Mouse (Mus musculus): Measurements from ENCODE around the gene Nckap5. TPM values are rescaled to one million over a fixed set of nuclear protein-coding genes. Genes with fewer than 3 reads are reported as not detected.
"Not testable (repeated sequence)": the region's sequence is repeated elsewhere in the genome, so short reads cannot be mapped to it uniquely, and the experiment has no call there.

Gene Nckap5
- polyA plus RNA-seq, 1 experiment from 2014 or later = 28.3 TPM

- ATAC-seq (ENCODE audit: low FRiP score) = no peak
- Histone ChIP-seq H3K27me3 (no peaks in the 10 kb centered on the region), H3K4me2 (no peak overlapping the region), H3K36me3 (replicated peaks) (no peaks in the 10 kb centered on the region), H3K4me1 (peaks cover 4% of the 10 kb centered on the region; the same call in 1 of the 2 replicates), H3K4me3 (replicated peaks) (no peak overlapping the region), H3K9ac (no peak overlapping the region), H3K9me3 (no peaks in the 10 kb centered on the region), H3K27ac (no peak overlapping the region)
- 88% methylated on average over 6 of the region's 6 CpGs for WGBS
Measured at GRCm38 (mm10) chr1:126822246-126822645, 8.4 kb downstream of the Nckap5 start.

DNA sequence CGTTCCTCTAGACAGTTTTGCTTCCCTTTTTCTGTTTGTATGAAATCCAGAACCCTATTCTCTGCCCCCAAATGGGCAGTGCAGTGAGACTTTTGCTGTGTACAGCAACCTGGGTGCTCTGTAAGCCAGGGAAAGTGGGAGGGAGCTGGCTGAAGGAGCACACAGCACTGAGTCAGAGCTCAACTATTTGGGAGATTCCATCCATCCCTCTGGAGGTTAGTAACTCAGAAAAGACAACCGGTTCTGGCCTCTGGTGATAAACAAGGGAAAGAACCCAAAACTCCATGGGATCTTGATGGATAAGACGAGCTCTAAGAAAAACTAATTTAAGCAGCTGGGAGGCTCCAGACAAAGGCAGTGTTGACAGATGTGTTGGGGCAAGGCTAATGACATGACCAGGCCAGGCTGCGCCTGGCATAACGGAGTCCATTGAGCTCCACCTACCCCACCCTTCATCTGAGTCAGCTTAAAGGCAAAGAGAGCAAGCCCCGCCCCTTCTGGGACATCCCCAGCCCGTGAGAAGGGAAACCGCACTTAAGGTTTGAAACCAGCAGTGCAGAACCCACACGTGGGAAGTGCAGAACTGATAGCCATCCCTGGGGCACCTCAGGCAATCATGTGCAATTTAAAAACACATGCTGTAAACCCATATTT is 13.1 kb downstream of the Nckap5 start:
- no peaks in the 10 kb centered on the region for H3K9me3 ChIP-seq
- WGBS = 40% methylated on average over 9 of the region's 9 CpGs
- H3K4me3 ChIP-seq (replicated peaks) = no peak overlapping the region
- no peak overlapping the region for H3K9ac ChIP-seq
- H3K4me1 ChIP-seq = peaks cover 4% of the 10 kb centered on the region; the same call in 1 of the 2 replicates
- ATAC-seq (ENCODE audit: low FRiP score) = no peak
- no peak overlapping the region for H3K4me2 ChIP-seq
- peaks cover 3% of the 10 kb centered on the region; the same call in 1 of the 2 replicates for H3K36me3 ChIP-seq (replicated peaks)
- H3K27ac ChIP-seq = no peak overlapping the region
- no peaks in the 10 kb centered on the region for H3K27me3 ChIP-seq

- peak overlapping the region; percentile 53; the same call in 1 of the 2 replicates for H3K27ac ChIP-seq
- H3K4me3 ChIP-seq (replicated peaks) = no peak overlapping the region
- no peaks in the 10 kb centered on the region for H3K9me3 ChIP-seq
- ATAC-seq (ENCODE audit: low FRiP score) = no peak
- WGBS = 44% methylated on average over 3 of the region's 3 CpGs
- H3K4me1 ChIP-seq = peaks cover 8% of the 10 kb centered on the region
- no peak overlapping the region for H3K9ac ChIP-seq
- H3K4me2 ChIP-seq = no peak overlapping the region
- no peaks in the 10 kb centered on the region for H3K36me3 ChIP-seq (replicated peaks)
- no peaks in the 10 kb centered on the region for H3K27me3 ChIP-seq
Measured at GRCm38 (mm10) chr1:126806994-126807611, 23.5 kb downstream of the Nckap5 start.

GRCm38 (mm10) chr1:126806548-126806947 is 24.1 kb downstream of the Nckap5 start:
- Histone ChIP-seq H3K9ac (no peak overlapping the region), H3K27me3 (no peaks in the 10 kb centered on the region), H3K36me3 (replicated peaks) (no peaks in the 10 kb centered on the region), H3K4me3 (replicated peaks) (no peak overlapping the region), H3K4me2 (no peak overlapping the region), H3K4me1 (peaks cover 8% of the 10 kb centered on the region), H3K27ac (no peak overlapping the region), H3K9me3 (no peaks in the 10 kb centered on the region)
- 66% methylated on average over 7 of the region's 7 CpGs for WGBS
- no peak for ATAC-seq (ENCODE audit: low FRiP score)

DNA sequence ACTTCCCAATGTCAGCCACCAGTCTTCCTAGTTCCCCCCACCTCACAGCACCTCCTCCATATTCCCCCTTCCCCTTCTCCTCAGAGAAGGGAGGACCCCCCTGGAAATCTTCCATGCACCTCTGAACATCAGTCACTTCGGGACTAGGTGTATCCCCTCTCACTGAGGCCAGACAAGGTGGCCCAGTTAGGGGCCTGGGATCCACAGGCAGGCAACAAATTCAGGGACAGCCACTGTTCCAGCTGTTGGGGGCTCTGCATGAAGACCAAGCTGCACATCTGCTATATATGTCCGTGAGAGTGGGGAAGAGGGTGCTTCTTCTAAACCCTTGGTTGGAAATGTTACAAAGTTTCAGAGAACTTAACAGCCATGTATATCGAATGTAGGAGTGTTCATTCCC is 28.2 kb downstream of the Nckap5 start:
- H3K9ac ChIP-seq = no peak overlapping the region
- peaks cover 17% of the 10 kb centered on the region for H3K4me1 ChIP-seq
- H3K36me3 ChIP-seq (replicated peaks) = no peaks in the 10 kb centered on the region
- no peaks in the 10 kb centered on the region for H3K9me3 ChIP-seq
- no peak for ATAC-seq (ENCODE audit: low FRiP score)
- no peak overlapping the region for H3K27ac ChIP-seq
- H3K27me3 ChIP-seq = no peaks in the 10 kb centered on the region
- 77% methylated on average over 3 of the region's 3 CpGs for WGBS
- H3K4me2 ChIP-seq = no peak overlapping the region
- no peak overlapping the region for H3K4me3 ChIP-seq (replicated peaks)

- no peaks in the 10 kb centered on the region for H3K36me3 ChIP-seq (replicated peaks)
- no peaks in the 10 kb centered on the region for H3K9me3 ChIP-seq
- no peak overlapping the region for H3K27ac ChIP-seq
- H3K4me1 ChIP-seq = peaks cover 12% of the 10 kb centered on the region; the same call in 1 of the 2 replicates
- no peak overlapping the region for H3K4me2 ChIP-seq
- H3K9ac ChIP-seq = no peak overlapping the region
- WGBS = 77% methylated on average over 8 of the region's 8 CpGs
- H3K4me3 ChIP-seq (replicated peaks) = no peak overlapping the region
- H3K27me3 ChIP-seq = no peaks in the 10 kb centered on the region
- no peak for ATAC-seq (ENCODE audit: low FRiP score)
Measured at GRCm38 (mm10) chr1:126801706-126802105, 28.9 kb downstream of the Nckap5 start.

GRCm38 (mm10) chr1:126799379-126799798 is 31.2 kb downstream of the Nckap5 start:
- Histone ChIP-seq H3K9me3 (no peaks in the 10 kb centered on the region), H3K36me3 (replicated peaks) (no peaks in the 10 kb centered on the region), H3K4me2 (no peak overlapping the region), H3K9ac (no peak overlapping the region), H3K4me1 (peaks cover 9% of the 10 kb centered on the region; the same call in 1 of the 2 replicates), H3K27me3 (no peaks in the 10 kb centered on the region), H3K4me3 (replicated peaks) (no peak overlapping the region), H3K27ac (no peak overlapping the region)
- peak; percentile 53; the same call in 1 of the 2 replicates for ATAC-seq (ENCODE audit: low FRiP score)
- WGBS = 76% methylated on average over 11 of the region's 11 CpGs

- H3K9ac ChIP-seq; H3K36me3 ChIP-seq (replicated peaks); H3K27me3 ChIP-seq; H3K9me3 ChIP-seq; H3K4me1 ChIP-seq; H3K4me3 ChIP-seq (replicated peaks); H3K4me2 ChIP-seq; H3K27ac ChIP-seq: not testable (repeated sequence)
- no CpG with 5 or more reads among the region's 2 CpGs for WGBS
- 0 out of 2 replicates have a peak, but pooled peaks have one; percentile 14 for ATAC-seq (ENCODE audit: low FRiP score)
Measured at GRCm38 (mm10) chr1:126780354-126780941, 50.2 kb downstream of the Nckap5 start.

DNA sequence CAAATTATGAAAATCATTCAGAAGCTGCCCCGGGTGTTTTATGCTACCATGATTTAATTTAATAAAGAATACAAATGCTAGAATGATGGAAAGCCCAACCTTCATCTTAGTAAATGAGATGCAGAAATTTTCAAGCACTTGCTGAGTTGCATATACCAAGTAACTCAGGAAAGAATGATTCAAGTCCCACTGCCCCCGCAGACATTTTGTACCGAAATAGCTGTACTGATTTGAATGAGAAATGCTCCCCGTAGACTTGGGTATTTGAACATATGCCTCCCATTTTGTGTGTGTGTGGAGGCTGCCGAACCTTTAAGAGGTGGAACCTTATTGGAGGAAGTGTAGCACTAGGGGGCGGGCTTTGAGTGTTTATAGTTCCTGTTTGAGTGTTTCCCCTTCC is 56.7 kb downstream of the Nckap5 start:
- not testable (repeated sequence) for H3K4me1 ChIP-seq; H3K4me2 ChIP-seq; H3K36me3 ChIP-seq (replicated peaks); H3K9me3 ChIP-seq; H3K9ac ChIP-seq; ATAC-seq (ENCODE audit: low FRiP score); H3K27ac ChIP-seq; H3K27me3 ChIP-seq; H3K4me3 ChIP-seq (replicated peaks)
- no CpG with 5 or more reads among the region's 6 CpGs for WGBS

- no peaks in the 10 kb centered on the region for H3K27me3 ChIP-seq
- H3K27ac ChIP-seq = no peak overlapping the region
- no peak overlapping the region for H3K4me2 ChIP-seq
- no peaks in the 10 kb centered on the region for H3K9me3 ChIP-seq
- H3K4me3 ChIP-seq (replicated peaks) = no peak overlapping the region
- no peak overlapping the region for H3K9ac ChIP-seq
- WGBS = 51% methylated on average over 1 of the region's 1 CpGs
- no peaks in the 10 kb centered on the region for H3K36me3 ChIP-seq (replicated peaks)
- no peak for ATAC-seq (ENCODE audit: low FRiP score)
- H3K4me1 ChIP-seq = peaks cover 17% of the 10 kb centered on the region
Measured at GRCm38 (mm10) chr1:126766971-126767370, 63.6 kb downstream of the Nckap5 start.

GRCm38 (mm10) chr1:126765506-126766170 is 65.0 kb downstream of the Nckap5 start:
- no peak overlapping the region for H3K27ac ChIP-seq
- WGBS = 28% methylated on average over 6 of the region's 6 CpGs

GRCm38 (mm10) chr1:126764201-126764600 is 66.4 kb downstream of the Nckap5 start:
- no peak for ATAC-seq (ENCODE audit: low FRiP score)
- Histone ChIP-seq H3K9me3 (no peaks in the 10 kb centered on the region), H3K4me3 (replicated peaks) (no peak overlapping the region), H3K9ac (no peak overlapping the region), H3K27me3 (no peaks in the 10 kb centered on the region; the same call in 1 of the 2 replicates), H3K4me2 (no peak overlapping the region), H3K27ac (no peak overlapping the region), H3K4me1 (peaks cover 17% of the 10 kb centered on the region), H3K36me3 (replicated peaks) (no peaks in the 10 kb centered on the region)
- WGBS = 82% methylated on average over 3 of the region's 3 CpGs

More at GRCm38 (mm10) chr1:126765506-126766170, 65.0 kb downstream of the Nckap5 start:
- H3K4me2 ChIP-seq = no peak overlapping the region
- ATAC-seq (ENCODE audit: low FRiP score) = no peak
- H3K27me3 ChIP-seq = no peaks in the 10 kb centered on the region; the same call in 1 of the 2 replicates
- peaks cover 17% of the 10 kb centered on the region for H3K4me1 ChIP-seq
- no peak overlapping the region for H3K4me3 ChIP-seq (replicated peaks)
- H3K9ac ChIP-seq = no peak overlapping the region
- no peaks in the 10 kb centered on the region for H3K36me3 ChIP-seq (replicated peaks)
- H3K9me3 ChIP-seq = no peaks in the 10 kb centered on the region

Data from forebrain, embryonic 12.5 days (tissue).